Mouse (Mus musculus): Measurements from ENCODE around the gene Insyn1. TPM values are rescaled to one million over a fixed set of nuclear protein-coding genes. Genes with fewer than 3 reads are reported as not detected.

The Insyn1 gene
- total and polyA plus RNA-seq, 3 experiments: 2.4 to 5.5 (median 2.5) TPM

GRCm38 (mm10) chr9:58548897-58549296 is 60.5 kb downstream of the Insyn1 start:
- no peak overlapping the region for H3K27ac ChIP-seq (ENCODE audit: insufficient read depth, low read depth)
- H3K9ac ChIP-seq (ENCODE audit: insufficient read depth, low read depth): no peak overlapping the region
- dilution Hi-C loops (cut with MboI; ENCODE audit: extremely low pct_ligation_motif_present, extremely low pct_unique_long_range_greater_than_20kb, low sequenced_read_pairs) (no loop called here), in situ Hi-C loops (cut with MboI; ENCODE audit: low pct_ligation_motif_present, low pct_unique_long_range_greater_than_20kb, low sequenced_read_pairs) (loop anchor here (10.0 kb wide), 2 partner anchors 106 to 326 kb away; no protein-coding TSS in a partner anchor)
- no peaks in the 10 kb centered on the region for H3K36me3 ChIP-seq (replicated peaks in 1 of 2; ENCODE audit: control insufficient read depth in 1 of 2, insufficient read depth in 1 of 2, low read length in 1 of 2)
- peaks cover 14 to 55% of the 10 kb centered on the region in 2 experiments for H3K4me1 ChIP-seq (ENCODE audit: control insufficient read depth in 1 of 2, insufficient read depth in 2 of 2)
- DNase-seq (ENCODE audit: extremely low read depth): peak; percentile 59
- no peak for TF ChIP-seq ZMIZ1 (IDR thresholded peaks at IDR 0.05; ENCODE audit: low read depth, low read length)
- TF ChIP-seq ETS1 (conservative IDR thresholded peaks at IDR 0.05; ENCODE audit: low read depth, low read length): peak; percentile 49
- 0 out of 2 replicates have a peak, but pooled peaks have one; percentile 33 for TF ChIP-seq TCF12 (IDR thresholded peaks at IDR 0.05; ENCODE audit: low read depth, low read length)
- 0 out of 2 replicates have a peak, but pooled peaks have one; percentile 37 for TF ChIP-seq BHLHE40 (IDR thresholded peaks at IDR 0.05; ENCODE audit: low read depth, low read length)
- no peak for TF ChIP-seq MAZ (IDR thresholded peaks at IDR 0.05; ENCODE audit: low read depth, low read length)
- TF ChIP-seq E2F4 (IDR thresholded peaks at IDR 0.05; ENCODE audit: insufficient replicate concordance, low read depth, low read length): no peak
- TF ChIP-seq RCOR1 (conservative IDR thresholded peaks at IDR 0.05; ENCODE audit: low read depth, low read length): no peak
- TF ChIP-seq CHD1 (IDR thresholded peaks at IDR 0.05; ENCODE audit: low read depth, low read length): no peak
- TF ChIP-seq JUN (IDR thresholded peaks at IDR 0.05; ENCODE audit: insufficient read depth, low read depth, low read length): peak; percentile 29; the same call in 1 of the 2 replicates
- peak; percentile 87 for TF ChIP-seq IRF4 (IDR thresholded peaks at IDR 0.05; ENCODE audit: low read depth, low read length)
- peak; percentile 28; the same call in 1 of the 2 replicates for TF ChIP-seq MEF2A (IDR thresholded peaks at IDR 0.05; ENCODE audit: borderline replicate concordance, low read depth, low read length)
- no peaks in the 10 kb centered on the region for H3K27me3 ChIP-seq (replicated peaks)
- no peak overlapping the region for H3K4me3 ChIP-seq (replicated peaks in 1 of 3; ENCODE audit: low read depth in 2 of 3, low read length in 2 of 3, poor library complexity in 1 of 3)
- no peaks in the 10 kb centered on the region for H3K9me3 ChIP-seq (replicated peaks; ENCODE audit: low read length)
- H3K79me2 ChIP-seq (replicated peaks; ENCODE audit: control insufficient read depth, extremely low read depth, insufficient read depth, poor library complexity, severe bottlenecking): no peaks in the 10 kb centered on the region
- H3K4me2 ChIP-seq (ENCODE audit: insufficient read depth, low read depth, poor library complexity, severe bottlenecking): no peak overlapping the region

Other genes starting within 250 kb of the Insyn1 start
- 21.2 and 26.6 TPM in 2 replicates for gene Pml, start 238.8 kb upstream of the Insyn1 start, total RNA-seq (2012; rRNA removed)
- gene Pml, start 238.8 kb upstream of the Insyn1 start, total RNA-seq (2014; rRNA removed): 6.4 and 8.3 TPM in 2 replicates
- 54.1 and 56.9 TPM in 2 replicates for gene Pml, start 238.8 kb upstream of the Insyn1 start, polyA plus RNA-seq (2012; ENCODE audit: insufficient read length, low read depth)
- 40.7 and 41.1 TPM in 2 replicates for gene Stoml1, start 235.4 kb upstream of the Insyn1 start, total RNA-seq (2012; rRNA removed)
- gene Stoml1, start 235.4 kb upstream of the Insyn1 start, total RNA-seq (2014; rRNA removed): 35.3 and 35.4 TPM in 2 replicates
- 34.0 and 35.4 TPM in 2 replicates for gene Stoml1, start 235.4 kb upstream of the Insyn1 start, polyA plus RNA-seq (2012; ENCODE audit: insufficient read length, low read depth)
- not detected in 2 replicates for gene Loxl1, start 175.4 kb upstream of the Insyn1 start, total RNA-seq (2012; rRNA removed)
- not detected in 2 replicates for gene Loxl1, start 175.4 kb upstream of the Insyn1 start, total RNA-seq (2014; rRNA removed)
- not detected in 2 replicates for gene Loxl1, start 175.4 kb upstream of the Insyn1 start, polyA plus RNA-seq (2012; ENCODE audit: insufficient read length, low read depth)
- not detected in 2 replicates for gene Tbc1d21, start 118.1 kb upstream of the Insyn1 start, total RNA-seq (2012; rRNA removed)
- gene Tbc1d21, start 118.1 kb upstream of the Insyn1 start, total RNA-seq (2014; rRNA removed): not detected in 2 replicates
- gene Tbc1d21, start 118.1 kb upstream of the Insyn1 start, polyA plus RNA-seq (2012; ENCODE audit: insufficient read length, low read depth): 4.5 and 4.6 TPM in 2 replicates
- gene Cd276, start 66.8 kb downstream of the Insyn1 start, total RNA-seq (2012; rRNA removed): 0.55 and 0.97 TPM in 2 replicates
- gene Cd276, start 66.8 kb downstream of the Insyn1 start, total RNA-seq (2014; rRNA removed): 0.59 and 0.78 TPM in 2 replicates
- 1.3 and 4.3 TPM in 2 replicates for gene Cd276, start 66.8 kb downstream of the Insyn1 start, polyA plus RNA-seq (2012; ENCODE audit: insufficient read length, low read depth)
- gene Nptn, start 93.6 kb downstream of the Insyn1 start, total RNA-seq (2012; rRNA removed): 48.4 and 62.4 TPM in 2 replicates
- 172 and 175 TPM in 2 replicates for gene Nptn, start 93.6 kb downstream of the Insyn1 start, total RNA-seq (2014; rRNA removed)
- 118 and 184 TPM in 2 replicates for gene Nptn, start 93.6 kb downstream of the Insyn1 start, polyA plus RNA-seq (2012; ENCODE audit: insufficient read length, low read depth)

Data from CH12.LX (cell line).